Mouse (Mus musculus) embryonic facial prominence, embryonic 10.5 days (tissue): Measurements from ENCODE around the gene Pkhd1. TPM values are rescaled to one million over a fixed set of nuclear protein-coding genes. Genes with fewer than 3 reads are reported as not detected.
A peak's percentile ranks its signal among the peaks of the same experiment; 100 is the strongest.

Experiments
- DNase-seq: peaks from one replicate; pipeline ENCODE4 v3.0.0-alpha.2; 2017; ENCODE audit warnings: low spot score
- H3K27ac ChIP-seq: fragments of 300-500 bp; sonication (generic); replicated peaks from 2 replicates; pipeline ENCODE4 v1.5.1; 2016; ENCODE audit warnings: mild to moderate bottlenecking
- H3K27me3 ChIP-seq: fragments of 300-500 bp; sonication (generic); replicated peaks from 2 replicates; pipeline ENCODE4 v1.6.1; 2016; ENCODE audit warnings: low read depth, mild to moderate bottlenecking; ENCODE audit not compliant: poor library complexity, severe bottlenecking
- H3K36me3 ChIP-seq: fragments of 300-500 bp; sonication (generic); replicated peaks from 2 replicates; pipeline ENCODE4 v1.6.1; 2016; ENCODE audit warnings: mild to moderate bottlenecking, moderate library complexity
- H3K4me1 ChIP-seq: fragments of 300-500 bp; sonication (generic); 2 replicates; pipeline ENCODE4 v1.6.1; 2016
- H3K4me3 ChIP-seq: fragments of 300-500 bp; sonication (generic); 2 replicates; pipeline ENCODE4 v1.5.1; 2016; ENCODE audit warnings: mild to moderate bottlenecking, moderate library complexity
- H3K9me3 ChIP-seq: fragments of 300-500 bp; sonication (generic); 2 replicates; pipeline ENCODE4 v1.6.1; 2016; ENCODE audit warnings: mild to moderate bottlenecking
- WGBS: fragments of 180-500 bp; shearing (Covaris S2); methylation state at CpG from one replicate; pipeline ENCODE4 v1.1.7; 2016; 5-methylcytosine and 5-hydroxymethylcytosine counted together
- polyA plus RNA-seq: library from polyadenylated mRNA; unstranded; fragments of >200 nt; fragmentation: Nextera tagmentation; extraction: Ambion mirVana; gene quantifications from 2 replicates; pipeline ENCODE4 v1.2.1, GENCODE M21; 2016

Gene Pkhd1
- polyA plus RNA-seq, 1 experiment from 2014 or later = 0.01 TPM

GRCm38 (mm10) chr1:20605489-20605888 lies 12.4 kb downstream of the Pkhd1 start:
- Histone ChIP-seq H3K36me3 (no peaks in the 10 kb centered on the region), H3K9me3 (no peaks in the 10 kb centered on the region), H3K4me1 (no peaks in the 10 kb centered on the region), H3K27me3 (no peaks in the 10 kb centered on the region), H3K4me3 (no peak overlapping the region), H3K27ac (no peak overlapping the region)
- no peak for DNase-seq
- WGBS = 66% methylated on average over 2 of the region's 2 CpGs

- Histone ChIP-seq H3K27ac (no peak overlapping the region), H3K27me3 (no peaks in the 10 kb centered on the region), H3K4me1 (no peaks in the 10 kb centered on the region), H3K4me3 (no peak overlapping the region), H3K9me3 (no peaks in the 10 kb centered on the region), H3K36me3 (no peaks in the 10 kb centered on the region)
- no peak for DNase-seq
- WGBS = 77% methylated on average over 5 of the region's 5 CpGs
Observed at GRCm38 (mm10) chr1:20590488-20590887, 27.4 kb downstream of the Pkhd1 start.

GRCm38 (mm10) chr1:20571469-20571868 lies 46.4 kb downstream of the Pkhd1 start:
- no peaks in the 10 kb centered on the region for H3K27me3 ChIP-seq
- H3K4me3 ChIP-seq = no peak overlapping the region
- no peak for DNase-seq
- H3K27ac ChIP-seq = no peak overlapping the region
- H3K9me3 ChIP-seq = 0 out of 2 replicates have a peak, but pooled peaks cover 2% of the 10 kb centered on the region
- H3K36me3 ChIP-seq = no peaks in the 10 kb centered on the region
- 84% methylated on average over 5 of the region's 5 CpGs for WGBS
- H3K4me1 ChIP-seq = peaks cover 4% of the 10 kb centered on the region; the same call in 1 of the 2 replicates

- DNase-seq = no peak
Observed at GRCm38 (mm10) chr1:20569430-20569829, 48.4 kb downstream of the Pkhd1 start.

GRCm38 (mm10) chr1:20558443-20558842 lies 59.4 kb downstream of the Pkhd1 start:
- WGBS = 90% methylated on average over 6 of the region's 6 CpGs
- Histone ChIP-seq H3K9me3 (no peaks in the 10 kb centered on the region), H3K27me3 (no peaks in the 10 kb centered on the region), H3K4me3 (no peak overlapping the region), H3K27ac (no peak overlapping the region), H3K36me3 (no peaks in the 10 kb centered on the region), H3K4me1 (no peaks in the 10 kb centered on the region)
- DNase-seq = no peak

More at GRCm38 (mm10) chr1:20569430-20569829, 48.4 kb downstream of the Pkhd1 start:
- H3K36me3 ChIP-seq = no peaks in the 10 kb centered on the region
- no peak overlapping the region for H3K27ac ChIP-seq
- no peaks in the 10 kb centered on the region for H3K27me3 ChIP-seq
- H3K4me3 ChIP-seq = no peak overlapping the region
- H3K4me1 ChIP-seq = peaks cover 4% of the 10 kb centered on the region; the same call in 1 of the 2 replicates
- WGBS = 60% methylated on average over 3 of the region's 3 CpGs
- 0 out of 2 replicates have a peak, but pooled peaks cover 2% of the 10 kb centered on the region for H3K9me3 ChIP-seq

- no peaks in the 10 kb centered on the region for H3K9me3 ChIP-seq
- no peaks in the 10 kb centered on the region for H3K27me3 ChIP-seq
- no peaks in the 10 kb centered on the region for H3K36me3 ChIP-seq
- H3K4me3 ChIP-seq = no peak overlapping the region
- H3K27ac ChIP-seq = no peak overlapping the region
- DNase-seq = peak; percentile 55
- 37% methylated on average over 6 of the region's 6 CpGs for WGBS
- H3K4me1 ChIP-seq = no peaks in the 10 kb centered on the region
Observed at GRCm38 (mm10) chr1:20554398-20554797, 63.5 kb downstream of the Pkhd1 start.

- H3K27ac ChIP-seq = no peak overlapping the region
- no peaks in the 10 kb centered on the region for H3K27me3 ChIP-seq
- no peaks in the 10 kb centered on the region for H3K36me3 ChIP-seq
- no peak overlapping the region for H3K4me3 ChIP-seq
- H3K4me1 ChIP-seq = no peaks in the 10 kb centered on the region
- DNase-seq = no peak
- 80% methylated on average over 4 of the region's 4 CpGs for WGBS
- H3K9me3 ChIP-seq = no peaks in the 10 kb centered on the region
Observed at GRCm38 (mm10) chr1:20551334-20551733, 66.5 kb downstream of the Pkhd1 start.

GRCm38 (mm10) chr1:20544526-20544925 lies 73.3 kb downstream of the Pkhd1 start:
- no peak overlapping the region for H3K4me3 ChIP-seq
- no peaks in the 10 kb centered on the region for H3K9me3 ChIP-seq
- no peaks in the 10 kb centered on the region for H3K36me3 ChIP-seq
- 61% methylated on average over 4 of the region's 4 CpGs for WGBS
- no peak for DNase-seq
- no peak overlapping the region for H3K27ac ChIP-seq
- no peaks in the 10 kb centered on the region for H3K4me1 ChIP-seq
- H3K27me3 ChIP-seq = no peaks in the 10 kb centered on the region

GRCm38 (mm10) chr1:20513364-20514084 lies 104.3 kb downstream of the Pkhd1 start:
- no peaks in the 10 kb centered on the region for H3K9me3 ChIP-seq
- no peak overlapping the region for H3K27ac ChIP-seq
- H3K27me3 ChIP-seq = no peaks in the 10 kb centered on the region
- H3K4me3 ChIP-seq = no peak overlapping the region
- no peaks in the 10 kb centered on the region for H3K36me3 ChIP-seq
- H3K4me1 ChIP-seq = no peaks in the 10 kb centered on the region
- peak; percentile 45 for DNase-seq
- 68% methylated on average over 7 of the region's 7 CpGs for WGBS

GRCm38 (mm10) chr1:20498965-20499364 lies 118.9 kb downstream of the Pkhd1 start:
- H3K27ac ChIP-seq = no peak overlapping the region
- H3K9me3 ChIP-seq = no peaks in the 10 kb centered on the region
- H3K36me3 ChIP-seq = no peaks in the 10 kb centered on the region
- no peaks in the 10 kb centered on the region for H3K4me1 ChIP-seq
- H3K4me3 ChIP-seq = no peak overlapping the region
- 76% methylated on average over 1 of the region's 1 CpGs for WGBS
- no peaks in the 10 kb centered on the region for H3K27me3 ChIP-seq
- DNase-seq = no peak

- DNase-seq = no peak
- Histone ChIP-seq H3K27ac (no peak overlapping the region), H3K27me3 (no peaks in the 10 kb centered on the region), H3K9me3 (no peaks in the 10 kb centered on the region), H3K36me3 (no peaks in the 10 kb centered on the region), H3K4me1 (no peaks in the 10 kb centered on the region), H3K4me3 (no peak overlapping the region)
- WGBS = 98% methylated on average over 10 of the region's 10 CpGs
Observed at GRCm38 (mm10) chr1:20486087-20486486, 131.8 kb downstream of the Pkhd1 start.

- WGBS = 83% methylated on average over 4 of the region's 4 CpGs
- no peaks in the 10 kb centered on the region for H3K9me3 ChIP-seq
Observed at GRCm38 (mm10) chr1:20481843-20482242, 136.0 kb downstream of the Pkhd1 start.

GRCm38 (mm10) chr1:20478695-20479094 lies 139.2 kb downstream of the Pkhd1 start:
- no peak overlapping the region for H3K4me3 ChIP-seq
- WGBS = 82% methylated on average over 3 of the region's 3 CpGs
- H3K4me1 ChIP-seq = peaks cover 9% of the 10 kb centered on the region
- no peaks in the 10 kb centered on the region for H3K9me3 ChIP-seq
- peaks cover 38% of the 10 kb centered on the region for H3K27me3 ChIP-seq
- no peaks in the 10 kb centered on the region for H3K36me3 ChIP-seq
- no peak for DNase-seq
- no peak overlapping the region for H3K27ac ChIP-seq

More at GRCm38 (mm10) chr1:20481843-20482242, 136.0 kb downstream of the Pkhd1 start:
- no peak overlapping the region for H3K4me3 ChIP-seq
- peaks cover 9% of the 10 kb centered on the region for H3K4me1 ChIP-seq
- H3K27ac ChIP-seq = no peak overlapping the region
- peaks cover 24% of the 10 kb centered on the region for H3K27me3 ChIP-seq
- H3K36me3 ChIP-seq = no peaks in the 10 kb centered on the region
- no peak for DNase-seq
